Mouse (Mus musculus): ENCODE results near the gene Eme2. TPM values are rescaled to one million over a fixed set of nuclear protein-coding genes. Genes with fewer than 3 reads are reported as not detected.
A peak's percentile ranks its signal among the peaks of the same experiment; 100 is the strongest.

The Eme2 gene
- polyA plus RNA-seq, 1 experiment from 2014 or later = 28.4 TPM

DNA sequence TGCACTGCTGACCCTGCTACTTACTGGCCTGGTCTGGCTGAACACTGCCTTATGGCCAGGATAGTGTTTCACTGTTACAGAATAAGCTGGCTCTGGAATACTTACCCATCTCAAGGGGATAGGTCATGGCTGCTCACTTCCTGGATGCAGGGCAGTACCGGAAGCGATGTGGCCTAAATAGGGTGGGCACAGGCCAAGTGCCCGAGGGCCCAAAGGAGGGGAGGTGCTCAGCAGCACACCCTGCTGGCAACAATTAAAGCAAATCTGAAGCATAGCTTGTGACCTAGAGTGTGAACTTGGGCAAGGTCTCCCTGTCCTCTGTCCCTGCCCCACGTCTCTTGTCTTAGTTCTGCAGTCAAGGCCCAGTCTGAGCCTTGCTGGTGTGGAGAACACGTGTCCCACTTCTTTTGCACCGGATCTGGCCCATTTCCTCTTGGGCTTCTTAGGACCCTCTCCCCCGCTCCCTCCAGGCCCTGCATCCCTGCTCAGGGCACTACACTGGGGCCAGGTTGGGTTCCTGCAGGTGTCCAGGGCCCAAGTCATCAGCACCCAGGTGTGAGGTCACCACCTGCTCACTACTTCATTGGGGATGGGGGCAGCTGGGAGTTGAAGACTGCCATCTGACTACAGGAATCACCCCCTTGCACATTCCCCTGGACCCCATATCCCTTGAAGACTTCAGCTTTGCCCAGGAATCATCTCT, 13.0 kb downstream of the Eme2 start:
- 45% methylated on average over 7 of the region's 7 CpGs for WGBS
- no peak for ATAC-seq (ENCODE audit: low read depth)
- peaks cover 2% of the 10 kb centered on the region; the same call in 1 of the 2 replicates for H3K36me3 ChIP-seq (ENCODE audit: control insufficient read depth, insufficient read depth, low read length)

DNA sequence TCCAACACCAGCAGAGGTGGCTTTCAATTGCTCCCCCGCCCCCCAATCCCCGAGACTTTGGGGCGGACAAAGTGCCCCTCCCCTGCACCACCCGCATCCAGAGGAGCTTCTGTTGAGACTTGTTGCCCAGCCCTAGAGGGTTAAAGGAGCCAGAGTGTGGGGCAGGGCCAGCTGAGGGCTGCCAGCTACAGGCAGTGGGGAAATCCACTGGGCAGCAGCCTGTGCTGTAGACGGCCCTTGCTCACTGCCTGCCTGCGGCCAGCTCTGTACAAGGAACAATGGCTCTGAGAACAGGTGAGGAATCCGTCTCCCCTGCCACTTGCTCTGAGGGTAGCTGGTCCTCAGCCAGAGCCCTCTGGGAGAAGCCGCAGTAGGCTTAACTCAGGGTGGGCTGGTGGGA, 16.4 kb downstream of the Eme2 start:
- peak; percentile 58 for ATAC-seq (ENCODE audit: low read depth)
- 59% methylated on average over 8 of the region's 8 CpGs for WGBS
- Histone ChIP-seq H3K9ac (ENCODE audit: low read length) (peak overlapping the region; percentile 42; the same call in 1 of the 2 replicates), H3K27ac (ENCODE audit: low read length) (peak overlapping the region; percentile 55), H3K27me3 (ENCODE audit: control insufficient read depth, insufficient read depth, low read depth, low read length) (no peaks in the 10 kb centered on the region; the same call in 1 of the 2 replicates), H3K9me3 (ENCODE audit: control insufficient read depth, low read length) (no peaks in the 10 kb centered on the region), H3K4me2 (ENCODE audit: low read depth, low read length) (no peak overlapping the region), H3K4me1 (replicated peaks; ENCODE audit: control insufficient read depth, insufficient read depth, low read length) (no peaks in the 10 kb centered on the region), H3K36me3 (ENCODE audit: control insufficient read depth, insufficient read depth, low read length) (peaks cover 2% of the 10 kb centered on the region; the same call in 1 of the 2 replicates), H3K4me3 (ENCODE audit: low read length) (no peak overlapping the region)

More for the DNA sequence above, 13.0 kb downstream of the Eme2 start:
- Histone ChIP-seq H3K4me3 (ENCODE audit: low read length) (no peak overlapping the region), H3K9ac (ENCODE audit: low read length) (no peak overlapping the region), H3K27me3 (ENCODE audit: control insufficient read depth, insufficient read depth, low read depth, low read length) (no peaks in the 10 kb centered on the region), H3K27ac (ENCODE audit: low read length) (no peak overlapping the region), H3K9me3 (ENCODE audit: control insufficient read depth, low read length) (no peaks in the 10 kb centered on the region), H3K4me1 (replicated peaks; ENCODE audit: control insufficient read depth, insufficient read depth, low read length) (peaks cover 6% of the 10 kb centered on the region), H3K4me2 (ENCODE audit: low read depth, low read length) (no peak overlapping the region)

DNA sequence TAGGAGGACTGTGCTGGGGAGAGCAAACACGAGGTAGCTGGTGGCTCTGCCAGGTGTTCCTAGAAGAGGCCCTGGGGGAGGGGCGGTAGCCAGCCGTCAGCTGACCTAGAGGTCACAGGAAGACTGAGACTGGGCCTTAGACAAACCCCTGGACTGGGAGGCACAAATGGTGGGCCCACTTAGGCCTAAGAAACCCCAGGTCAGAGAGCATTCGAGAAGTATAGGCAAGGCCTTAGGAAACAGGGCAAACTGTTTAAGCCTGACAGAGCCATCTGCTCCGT, 16.8 kb downstream of the Eme2 start:
- H3K36me3 ChIP-seq (ENCODE audit: control insufficient read depth, insufficient read depth, low read length) = no peaks in the 10 kb centered on the region; the same call in 1 of the 2 replicates
- H3K9me3 ChIP-seq (ENCODE audit: control insufficient read depth, low read length) = no peaks in the 10 kb centered on the region
- 25% methylated on average over 5 of the region's 5 CpGs for WGBS
- peak overlapping the region; percentile 55 for H3K27ac ChIP-seq (ENCODE audit: low read length)
- H3K9ac ChIP-seq (ENCODE audit: low read length) = peak overlapping the region; percentile 42; the same call in 1 of the 2 replicates
- H3K4me2 ChIP-seq (ENCODE audit: low read depth, low read length) = no peak overlapping the region
- ATAC-seq (ENCODE audit: low read depth) = peak; percentile 56; the same call in 1 of the 2 replicates
- no peaks in the 10 kb centered on the region for H3K4me1 ChIP-seq (replicated peaks; ENCODE audit: control insufficient read depth, insufficient read depth, low read length)
- no peak overlapping the region for H3K4me3 ChIP-seq (ENCODE audit: low read length)
- no peaks in the 10 kb centered on the region; the same call in 1 of the 2 replicates for H3K27me3 ChIP-seq (ENCODE audit: control insufficient read depth, insufficient read depth, low read depth, low read length)

DNA sequence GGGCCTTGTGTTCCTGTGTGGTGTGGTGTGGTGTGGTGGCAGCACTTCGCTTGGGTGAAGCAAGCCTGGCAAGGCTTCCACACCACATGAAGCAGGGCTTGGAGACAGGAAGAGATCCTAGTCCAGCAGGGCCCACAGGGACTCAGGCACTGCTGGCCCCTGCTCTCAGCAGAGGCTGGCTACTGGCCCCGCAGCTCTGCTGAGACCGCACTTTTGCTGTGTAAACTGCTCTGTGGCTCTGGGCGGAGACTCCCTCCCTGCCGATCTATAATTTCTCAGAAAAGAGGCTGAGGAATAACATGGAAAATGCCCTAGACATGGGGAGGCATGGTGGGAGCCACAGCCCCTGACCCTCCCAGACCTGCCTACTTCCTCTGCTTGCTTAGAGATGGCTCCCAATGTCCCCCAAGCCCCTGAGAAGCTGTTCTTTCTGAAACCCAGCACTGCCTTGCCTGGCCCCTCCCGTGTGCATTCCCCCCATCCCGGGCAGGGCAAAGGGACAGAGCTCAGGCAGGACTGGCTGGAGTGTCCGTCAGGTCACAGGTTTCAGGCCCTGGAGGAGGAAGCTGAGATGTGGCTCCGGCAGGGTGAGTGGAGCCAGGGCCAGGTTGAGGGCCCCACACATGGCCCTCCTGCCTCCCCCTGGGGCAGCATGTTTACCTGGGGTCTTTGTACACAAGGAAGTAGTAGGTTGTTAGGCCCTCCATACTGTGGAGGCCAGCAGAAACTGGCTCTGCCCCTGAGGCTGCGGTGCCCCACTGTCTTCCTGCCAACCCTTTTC, 17.4 kb downstream of the Eme2 start:
- Histone ChIP-seq H3K9ac (ENCODE audit: low read length) (peak overlapping the region; percentile 38), H3K9me3 (ENCODE audit: control insufficient read depth, low read length) (no peaks in the 10 kb centered on the region), H3K4me2 (ENCODE audit: low read depth, low read length) (no peak overlapping the region; the same call in 1 of the 2 replicates), H3K27me3 (ENCODE audit: control insufficient read depth, insufficient read depth, low read depth, low read length) (no peaks in the 10 kb centered on the region; the same call in 1 of the 2 replicates), H3K4me1 (replicated peaks; ENCODE audit: control insufficient read depth, insufficient read depth, low read length) (no peaks in the 10 kb centered on the region), H3K27ac (ENCODE audit: low read length) (peak overlapping the region; percentile 55), H3K4me3 (ENCODE audit: low read length) (no peak overlapping the region), H3K36me3 (ENCODE audit: control insufficient read depth, insufficient read depth, low read length) (no peaks in the 10 kb centered on the region)
- 42% methylated on average over 10 of the region's 10 CpGs for WGBS
- ATAC-seq (ENCODE audit: low read depth) = peak; percentile 24

DNA sequence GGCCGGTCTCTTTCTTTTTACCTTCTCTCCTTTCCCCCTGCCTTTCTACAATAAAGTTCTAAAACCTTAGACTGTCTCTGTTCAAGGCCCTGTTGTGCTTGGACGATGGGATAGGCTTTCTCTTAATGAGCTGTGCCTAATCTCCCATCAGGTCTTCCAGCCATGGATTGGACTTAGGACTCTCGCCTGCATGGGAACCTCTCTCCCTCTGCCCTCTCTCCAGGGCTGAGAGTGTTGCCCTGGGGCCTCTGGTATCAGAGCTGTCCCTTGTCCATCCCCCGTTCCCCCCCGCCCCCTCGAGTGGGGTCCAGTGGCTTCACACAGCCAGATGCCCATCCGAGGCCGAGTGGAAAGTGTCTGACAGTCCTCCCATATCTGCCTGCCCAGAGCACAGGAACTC, 19.9 kb downstream of the Eme2 start:
- Histone ChIP-seq H3K27me3 (ENCODE audit: control insufficient read depth, insufficient read depth, low read depth, low read length) (no peaks in the 10 kb centered on the region; the same call in 1 of the 2 replicates), H3K4me1 (replicated peaks; ENCODE audit: control insufficient read depth, insufficient read depth, low read length) (no peaks in the 10 kb centered on the region), H3K4me2 (ENCODE audit: low read depth, low read length) (no peak overlapping the region), H3K9me3 (ENCODE audit: control insufficient read depth, low read length) (no peaks in the 10 kb centered on the region), H3K9ac (ENCODE audit: low read length) (no peak overlapping the region), H3K4me3 (ENCODE audit: low read length) (no peak overlapping the region), H3K27ac (ENCODE audit: low read length) (no peak overlapping the region), H3K36me3 (ENCODE audit: control insufficient read depth, insufficient read depth, low read length) (no peaks in the 10 kb centered on the region)
- 75% methylated on average over 8 of the region's 8 CpGs for WGBS
- no peak for ATAC-seq (ENCODE audit: low read depth)

DNA sequence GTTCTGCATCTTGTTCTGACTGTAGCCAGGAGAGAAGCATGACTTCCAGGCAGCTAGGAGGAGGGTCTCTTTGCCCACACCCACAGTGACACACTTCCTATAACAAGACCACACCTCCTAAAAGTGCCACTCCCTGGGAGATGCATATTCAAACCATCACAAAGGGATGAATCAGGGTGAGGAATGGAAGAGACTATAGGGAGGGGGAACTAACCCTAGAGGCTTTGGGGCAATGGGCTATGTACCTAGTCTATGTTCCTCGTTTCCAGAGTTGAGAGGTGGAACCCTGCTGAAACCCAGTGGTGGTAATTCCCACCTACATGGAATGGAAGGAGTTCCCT, 20.5 kb downstream of the Eme2 start:
- Histone ChIP-seq H3K27me3 (ENCODE audit: control insufficient read depth, insufficient read depth, low read depth, low read length) (no peaks in the 10 kb centered on the region; the same call in 1 of the 2 replicates), H3K4me3 (ENCODE audit: low read length) (no peak overlapping the region), H3K9ac (ENCODE audit: low read length) (no peak overlapping the region), H3K9me3 (ENCODE audit: control insufficient read depth, low read length) (no peaks in the 10 kb centered on the region), H3K36me3 (ENCODE audit: control insufficient read depth, insufficient read depth, low read length) (no peaks in the 10 kb centered on the region), H3K27ac (ENCODE audit: low read length) (no peak overlapping the region), H3K4me1 (replicated peaks; ENCODE audit: control insufficient read depth, insufficient read depth, low read length) (no peaks in the 10 kb centered on the region), H3K4me2 (ENCODE audit: low read depth, low read length) (no peak overlapping the region)
- no peak for ATAC-seq (ENCODE audit: low read depth)
- 31% methylated on average over 1 of the region's 1 CpGs for WGBS

DNA sequence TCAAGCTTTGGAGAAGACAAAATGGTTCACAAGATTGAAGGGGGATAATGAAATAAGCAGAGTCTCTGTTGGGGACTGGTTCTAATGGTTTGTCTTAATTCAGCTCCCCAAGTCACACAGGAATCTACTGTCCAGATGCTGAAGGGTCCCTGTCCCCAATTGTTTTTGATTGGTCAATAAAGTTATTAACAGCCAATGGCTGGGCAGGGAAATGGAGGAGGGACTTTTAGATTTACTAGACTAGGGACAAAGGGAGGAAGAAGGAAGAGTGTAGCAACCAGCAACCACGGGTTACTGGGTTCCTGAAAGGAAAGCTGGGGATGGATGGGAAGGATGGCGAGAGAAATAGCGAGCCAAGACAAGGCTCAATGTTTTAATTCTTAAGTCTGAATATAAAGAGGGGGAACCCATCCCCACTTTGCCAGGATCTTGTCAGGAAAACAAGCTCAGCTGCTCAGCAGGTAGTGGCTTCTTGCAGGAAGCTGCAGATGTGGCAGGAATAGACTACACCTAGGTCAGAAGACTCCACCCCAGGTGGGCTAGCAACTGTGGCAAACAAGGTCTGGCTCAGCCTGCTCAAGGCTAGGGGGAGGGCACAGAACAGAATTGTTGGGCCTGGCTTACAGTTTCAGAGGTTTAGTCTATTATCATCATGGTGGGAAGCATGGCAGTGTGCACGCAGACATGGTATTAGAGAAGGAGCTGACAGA, 21.0 kb downstream of the Eme2 start:
- Histone ChIP-seq H3K36me3 (ENCODE audit: control insufficient read depth, insufficient read depth, low read length) (no peaks in the 10 kb centered on the region), H3K27me3 (ENCODE audit: control insufficient read depth, insufficient read depth, low read depth, low read length) (no peaks in the 10 kb centered on the region; the same call in 1 of the 2 replicates), H3K27ac (ENCODE audit: low read length) (no peak overlapping the region), H3K4me3 (ENCODE audit: low read length) (no peak overlapping the region), H3K4me1 (replicated peaks; ENCODE audit: control insufficient read depth, insufficient read depth, low read length) (no peaks in the 10 kb centered on the region), H3K4me2 (ENCODE audit: low read depth, low read length) (no peak overlapping the region), H3K9me3 (ENCODE audit: control insufficient read depth, low read length) (no peaks in the 10 kb centered on the region), H3K9ac (ENCODE audit: low read length) (no peak overlapping the region)
- WGBS = 35% methylated on average over 4 of the region's 4 CpGs
- ATAC-seq (ENCODE audit: low read depth) = no peak

DNA sequence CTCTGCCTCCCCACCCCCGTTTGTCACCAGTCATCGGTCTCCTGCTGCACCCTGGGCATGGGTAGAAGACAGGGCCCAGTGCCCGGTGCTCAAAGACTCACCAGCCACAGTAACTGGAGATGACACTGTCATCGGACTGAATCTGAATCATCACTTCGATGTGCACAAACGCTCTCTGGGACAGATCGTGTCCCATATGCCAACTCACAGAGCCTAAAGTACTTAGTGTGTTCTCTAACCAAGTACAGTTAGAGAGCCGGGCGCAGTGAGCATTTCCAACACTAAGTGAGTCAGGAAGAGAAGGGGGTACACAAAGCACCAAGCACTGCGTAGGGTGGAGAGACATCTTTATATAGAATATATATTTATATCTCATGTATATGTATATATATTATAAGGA, 27.0 kb downstream of the Eme2 start:
- no peak overlapping the region for H3K27ac ChIP-seq (ENCODE audit: low read length)
- H3K4me1 ChIP-seq (replicated peaks; ENCODE audit: control insufficient read depth, insufficient read depth, low read length) = no peaks in the 10 kb centered on the region
- H3K36me3 ChIP-seq (ENCODE audit: control insufficient read depth, insufficient read depth, low read length) = no peaks in the 10 kb centered on the region; the same call in 1 of the 2 replicates
- H3K4me3 ChIP-seq (ENCODE audit: low read length) = no peak overlapping the region
- no peaks in the 10 kb centered on the region for H3K27me3 ChIP-seq (ENCODE audit: control insufficient read depth, insufficient read depth, low read depth, low read length)
- no peak overlapping the region for H3K9ac ChIP-seq (ENCODE audit: low read length)
- H3K4me2 ChIP-seq (ENCODE audit: low read depth, low read length) = no peak overlapping the region
- WGBS = 89% methylated on average over 10 of the region's 10 CpGs
- H3K9me3 ChIP-seq (ENCODE audit: control insufficient read depth, low read length) = no peaks in the 10 kb centered on the region
- ATAC-seq (ENCODE audit: low read depth) = no peak

DNA sequence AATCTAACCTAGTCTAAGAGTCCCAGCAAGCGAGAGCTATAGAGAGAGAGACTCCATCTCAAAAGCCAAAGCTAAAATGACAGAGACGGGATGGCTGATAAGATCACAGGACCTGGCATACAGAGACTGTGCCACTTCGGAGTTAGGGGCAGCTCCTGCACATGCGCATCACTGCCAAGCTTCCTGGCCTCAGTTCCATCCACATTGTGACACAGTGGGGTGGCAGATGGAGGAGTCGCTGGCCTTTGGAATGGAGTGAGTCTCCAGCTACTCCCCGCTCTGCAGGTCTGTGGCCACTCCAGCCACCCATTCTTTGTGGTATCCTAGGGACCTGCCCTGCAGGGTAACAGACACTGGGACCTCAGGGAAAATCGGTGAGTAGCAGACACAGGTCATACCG, 29.1 kb downstream of the Eme2 start, which contains the start of gene Igfals:
Igfals (plus strand) TSS at position 222 of the 400 bp plus-strand sequence.
- H3K4me1 ChIP-seq (replicated peaks; ENCODE audit: control insufficient read depth, insufficient read depth, low read length) = no peaks in the 10 kb centered on the region
- no peaks in the 10 kb centered on the region for H3K27me3 ChIP-seq (ENCODE audit: control insufficient read depth, insufficient read depth, low read depth, low read length)
- no peak within 1 kb of the TSS for H3K4me3 ChIP-seq (ENCODE audit: low read length)
- WGBS = 82% methylated on average over 8 of the region's 8 CpGs
- no peak within 1 kb of the TSS for H3K9ac ChIP-seq (ENCODE audit: low read length)
- no peak within 1 kb of the TSS for H3K4me2 ChIP-seq (ENCODE audit: low read depth, low read length)
- H3K27ac ChIP-seq (ENCODE audit: low read length) = no peak within 1 kb of the TSS
- no peak for ATAC-seq (ENCODE audit: low read depth)
- peaks cover 3% of the 10 kb centered on the region for H3K36me3 ChIP-seq (ENCODE audit: control insufficient read depth, insufficient read depth, low read length)
- H3K9me3 ChIP-seq (ENCODE audit: control insufficient read depth, low read length) = no peaks in the 10 kb centered on the region
